Mouse (Mus musculus): Measurements from ENCODE around the gene Gclm.

Gclm gene

DNA sequence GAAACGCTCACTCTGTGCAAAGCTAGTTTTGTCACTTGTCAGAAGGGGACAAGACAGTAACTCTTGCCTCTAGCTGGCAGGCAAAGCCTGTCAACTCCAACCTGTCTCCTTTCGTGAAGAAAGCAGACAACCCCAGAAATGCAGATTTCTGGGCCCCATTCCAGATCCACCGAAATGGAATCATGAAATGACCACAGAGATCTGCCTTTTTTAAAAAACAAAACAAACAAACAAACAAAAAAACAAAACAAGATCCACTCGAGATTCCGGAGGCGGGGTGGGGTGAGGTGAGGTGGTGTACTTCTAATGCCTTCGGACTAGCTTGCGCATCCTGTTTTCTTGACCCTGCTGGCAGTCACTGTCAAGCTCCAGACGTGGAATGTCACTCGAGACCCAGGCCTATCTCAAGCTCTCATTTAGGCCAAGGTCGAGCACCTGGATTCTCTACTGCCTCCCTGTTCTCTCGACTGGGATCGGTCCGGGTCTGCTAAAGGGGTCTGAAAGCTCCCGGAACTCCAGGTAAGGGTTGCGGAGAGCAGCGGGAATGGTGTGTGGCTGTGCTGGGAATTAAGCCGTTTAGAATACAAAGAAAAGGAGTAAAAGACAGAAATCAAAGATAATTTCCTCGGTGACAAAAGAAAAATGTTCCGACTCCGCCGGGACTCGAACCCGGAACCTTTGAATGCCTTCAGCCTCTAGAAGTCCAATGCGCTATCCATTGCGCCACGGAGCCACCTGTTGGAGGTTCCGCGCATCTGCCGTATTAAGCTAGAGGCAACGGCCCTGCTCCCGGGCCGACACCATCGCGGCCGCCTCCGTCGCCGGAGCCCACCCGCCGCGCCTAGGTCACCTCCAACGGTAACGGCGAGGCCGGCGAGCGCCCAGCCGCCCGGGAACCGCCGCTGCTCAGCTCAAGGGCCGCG, 47.2 kb downstream of the Gclm start:
- DNase-seq (ENCODE audit: low read depth), result peak; percentile 96

- peak; percentile 87 for DNase-seq (ENCODE audit: low read depth)
Measured at GRCm38 (mm10) chr3:122293223-122293953, 48.0 kb downstream of the Gclm start.

DNA sequence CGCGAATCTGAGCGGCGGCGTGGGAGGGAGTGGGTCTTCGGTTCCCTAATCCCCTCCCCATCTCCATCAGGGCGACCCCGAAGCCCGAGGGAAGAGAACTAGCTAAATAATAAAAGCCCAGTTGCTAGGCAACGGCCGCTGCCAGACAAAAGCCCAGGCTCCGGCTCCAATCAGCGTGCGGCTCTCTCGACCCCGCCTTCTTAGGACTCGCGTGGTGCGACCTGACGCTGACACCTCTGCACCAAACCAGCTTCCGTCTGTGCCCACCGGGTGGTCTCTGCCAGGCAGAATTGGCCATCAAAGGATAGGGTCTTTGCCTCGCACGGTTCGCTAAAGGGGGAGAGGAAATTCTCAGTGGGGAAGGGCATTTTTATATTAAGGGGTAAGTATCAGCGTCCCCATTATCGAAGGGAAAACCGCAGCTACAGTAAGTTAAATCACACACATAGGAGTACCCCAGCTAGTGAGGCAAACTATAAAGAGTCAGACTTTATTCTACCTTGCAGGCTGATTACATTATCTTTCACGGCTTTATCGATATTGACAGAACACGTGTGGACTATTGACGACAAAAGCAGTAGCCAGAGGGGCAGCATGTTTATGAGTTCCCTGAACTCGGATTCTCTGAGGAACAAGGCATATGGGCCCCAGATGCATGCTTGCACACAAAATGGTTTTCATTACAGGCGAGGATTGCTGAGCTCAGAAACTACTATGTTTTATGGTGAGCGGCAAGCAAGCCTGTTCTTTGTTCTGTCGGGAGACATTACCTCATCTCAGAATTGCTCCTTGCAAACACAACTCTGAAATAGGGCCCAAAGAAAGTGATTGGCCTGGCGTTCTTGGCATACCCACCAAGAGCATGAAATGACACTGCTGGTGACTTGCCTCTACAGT, 48.8 kb downstream of the Gclm start, which contains the start of gene Bcar3:
Gene Bcar3 (plus strand): TSS at position 183 of the 897 bp plus-strand sequence.
- DNase-seq (ENCODE audit: low read depth), result peak; percentile 96

GRCm38 (mm10) chr3:122295511-122295910, 50.2 kb downstream of the Gclm start:
- peak; percentile 90 for DNase-seq (ENCODE audit: low read depth)

GRCm38 (mm10) chr3:122296979-122297378, 51.6 kb downstream of the Gclm start:
- DNase-seq (ENCODE audit: low read depth), result peak; percentile 91

- DNase-seq (ENCODE audit: low read depth), result peak; percentile 85
Measured at GRCm38 (mm10) chr3:122300983-122301919, 55.9 kb downstream of the Gclm start.

DNA sequence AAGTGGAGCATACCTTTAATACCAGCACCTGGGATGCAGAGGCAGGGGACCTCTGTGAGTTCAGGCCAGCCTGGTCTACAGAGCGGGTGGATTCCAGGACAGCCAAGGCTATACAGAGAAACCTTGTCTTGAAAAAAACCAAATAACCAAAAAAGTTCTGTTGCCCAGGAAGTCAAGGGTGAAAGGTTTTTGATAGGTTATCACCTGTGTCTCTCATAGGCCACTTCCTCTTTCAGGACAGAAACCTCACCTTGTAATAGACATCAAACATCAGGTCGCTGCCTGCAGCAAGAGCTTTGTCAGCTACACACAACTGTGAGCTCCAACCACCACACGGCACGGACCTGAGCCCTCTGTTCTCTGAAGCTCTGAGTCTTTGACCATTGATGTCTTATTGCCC, 59.2 kb downstream of the Gclm start:
- no peak for DNase-seq (ENCODE audit: low read depth)

GRCm38 (mm10) chr3:122307894-122308671, 62.7 kb downstream of the Gclm start:
- DNase-seq (ENCODE audit: low read depth), result peak; percentile 37

DNA sequence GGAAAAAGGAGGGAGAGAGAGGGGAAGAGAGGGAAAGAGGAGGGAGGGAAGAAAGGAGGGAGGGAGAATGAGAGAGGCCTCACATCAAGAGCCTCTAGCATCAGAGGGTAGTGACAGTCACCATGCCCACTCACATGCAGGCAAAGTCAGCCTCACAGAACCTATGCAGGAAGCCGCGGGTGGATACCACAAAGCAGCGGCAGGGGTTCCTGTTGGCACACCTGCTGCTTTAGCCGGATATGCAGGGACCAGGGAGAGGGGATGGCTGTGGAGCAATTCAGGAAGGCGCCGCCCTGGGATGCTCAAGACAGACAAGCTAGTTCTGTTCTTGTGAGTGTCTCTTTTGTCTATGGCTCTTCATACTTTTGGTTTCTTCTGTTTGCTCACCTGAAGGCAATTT, 63.6 kb downstream of the Gclm start:
- no peak for DNase-seq (ENCODE audit: low read depth)

- DNase-seq (ENCODE audit: low read depth), result peak; percentile 89
Measured at GRCm38 (mm10) chr3:122312078-122312477, 66.7 kb downstream of the Gclm start.

DNA sequence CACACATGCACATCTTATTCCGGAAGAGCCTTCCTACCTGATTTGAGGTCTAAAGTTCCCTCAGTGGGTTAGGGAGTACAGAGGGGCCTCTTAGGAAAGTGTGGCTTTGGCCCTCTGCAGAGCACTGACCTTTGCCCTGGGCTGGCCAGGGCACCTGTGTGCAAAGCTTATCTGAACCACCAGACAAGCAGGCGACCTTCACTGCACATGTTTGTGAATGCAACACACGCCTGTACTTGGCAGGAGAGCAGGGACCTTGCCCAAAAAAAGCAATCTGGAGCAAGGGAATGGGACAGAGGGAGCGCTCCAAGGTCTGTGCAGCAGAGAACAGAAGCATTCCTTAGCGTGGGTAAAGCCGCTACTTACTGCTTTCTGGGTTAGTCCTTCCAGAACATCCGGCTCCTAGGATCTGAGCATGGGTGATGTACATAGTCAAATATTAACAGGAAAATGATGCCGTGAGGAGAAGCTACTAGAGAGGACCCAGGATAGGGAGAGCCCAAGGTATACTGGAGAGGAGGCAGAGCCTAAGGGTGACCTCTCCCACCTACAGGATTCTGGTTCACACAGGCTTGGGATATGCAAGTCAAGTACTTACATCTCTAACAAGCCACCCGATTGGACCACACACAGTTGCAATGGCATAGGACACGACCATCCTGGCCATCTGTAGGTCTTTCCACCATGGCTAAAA, 67.7 kb downstream of the Gclm start:
- no peak for DNase-seq (ENCODE audit: low read depth)

GRCm38 (mm10) chr3:122313936-122314335, 68.6 kb downstream of the Gclm start:
- no peak for DNase-seq (ENCODE audit: low read depth)

DNA sequence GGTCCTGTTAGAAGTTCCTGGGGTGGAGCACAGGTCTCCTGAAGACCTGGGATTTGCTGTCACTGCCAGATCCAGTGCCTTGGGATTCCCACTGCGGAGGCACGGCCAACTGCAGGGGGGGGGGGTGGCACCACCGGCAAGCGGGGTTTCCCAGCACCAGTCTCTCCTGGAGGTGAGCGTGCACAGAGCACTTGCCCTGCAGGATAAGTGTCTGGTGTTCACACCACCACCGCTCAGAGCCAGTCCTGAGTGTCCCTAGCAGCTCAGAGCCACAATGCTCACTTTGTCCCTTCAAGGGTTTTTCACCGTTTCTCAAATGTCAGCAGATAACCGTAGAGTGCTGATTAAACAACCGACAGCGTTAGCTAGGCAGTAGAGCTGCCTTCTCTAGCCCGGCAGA, 71.3 kb downstream of the Gclm start:
- DNase-seq (ENCODE audit: low read depth), result no peak

DNA sequence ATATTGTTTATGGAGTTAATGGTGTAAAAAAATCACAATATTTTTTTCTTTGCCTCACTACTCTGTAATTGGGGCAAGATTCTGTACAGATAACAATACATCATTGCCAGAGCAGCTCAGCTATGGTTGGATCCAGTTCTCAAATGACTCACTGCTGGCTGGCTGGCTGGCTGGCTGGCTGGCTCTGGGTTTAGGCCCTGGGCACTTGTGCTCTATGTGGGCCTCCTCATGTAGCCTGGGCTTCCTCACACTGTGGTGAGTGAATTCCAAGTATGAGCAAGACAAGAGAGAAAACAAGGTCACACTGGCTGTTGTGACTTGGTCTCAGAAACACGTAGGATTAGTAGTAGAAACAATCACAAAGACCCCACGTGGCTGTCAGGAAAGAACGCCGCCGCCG, 72.0 kb downstream of the Gclm start:
- peak; percentile 78 for DNase-seq (ENCODE audit: low read depth)

All from NIH3T3 (cell line).